Mouse (Mus musculus): ENCODE data around the gene Mmd2.

GRCm38 (mm10) chr5:142547066-142547465 is 61.5 kb downstream of the Mmd2 start:
- no peak for TF ChIP-seq CTCF (IDR thresholded peaks at IDR 0.05; ENCODE audit: extremely low read depth, insufficient read depth, low read length)
- TF ChIP-seq POLR2A (IDR thresholded peaks at IDR 0.05; ENCODE audit: extremely low read depth, insufficient read depth, low read length): no peak

Data from cortical plate, adult 2 months (tissue).